Mouse (Mus musculus) kidney, adult 2 months (tissue): Measurements from ENCODE around the gene Klhdc4. TPM values are rescaled to one million over a fixed set of nuclear protein-coding genes. Genes with fewer than 3 reads are reported as not detected.

Experiments used
- DNase-seq: peaks from one replicate; pipeline ENCODE4 v3.0.0; 2021
- H3K27ac ChIP-seq: fragments of 200-500 bp; 2 replicates; pipeline ENCODE4 v1.5.1; 2012; ENCODE audit warnings: low read depth, low read length, control low read depth, inconsistent platforms; ENCODE audit not compliant: insufficient read depth
- H3K27me3 ChIP-seq: fragments of 200-500 bp; replicated peaks from 2 replicates; pipeline ENCODE4 v1.6.1; 2012; ENCODE audit warnings: mild to moderate bottlenecking, moderate library complexity, low read length, inconsistent platforms; ENCODE audit not compliant: control insufficient read depth, insufficient read depth
- H3K36me3 ChIP-seq: fragments of 200-500 bp; 2 replicates; pipeline ENCODE4 v1.6.1; 2012; ENCODE audit warnings: mild to moderate bottlenecking, moderate library complexity, low read length, inconsistent platforms; ENCODE audit not compliant: control insufficient read depth, insufficient read depth
- H3K4me1 ChIP-seq: fragments of 200-500 bp; 2 replicates; pipeline ENCODE4 v1.6.1; 2011; ENCODE audit warnings: low read length; ENCODE audit not compliant: control insufficient read depth, insufficient read depth
- H3K4me3 ChIP-seq: fragments of 200-500 bp; 2 replicates; pipeline ENCODE4 v1.5.1; 2011; ENCODE audit warnings: mild to moderate bottlenecking, low read depth, low read length, control low read depth; ENCODE audit not compliant: insufficient read depth
- CTCF ChIP-seq: fragments of 200-500 bp; conservative IDR thresholded peaks from 2 replicates; pipeline ENCODE4 v1.5.1; 2011; ENCODE audit warnings: low read depth, mild to moderate bottlenecking, control low read depth, low read length, moderate library complexity, mixed read lengths; ENCODE audit not compliant: insufficient read depth, insufficient read length
- POLR2A ChIP-seq: fragments of 200-500 bp; IDR thresholded peaks from one replicate; pipeline ENCODE4 v1.6.1; 2011; ENCODE audit warnings: low read depth, low read length, control low read depth
- WGBS: fragments of 180-500 bp; shearing (Covaris S2); methylation state at CpG from one replicate; pipeline ENCODE4 v1.1.7; 2018; 5-methylcytosine and 5-hydroxymethylcytosine counted together
- polyA plus RNA-seq: library from polyadenylated mRNA; depleted of rRNA; stranded (reverse); fragments of >200 nt; gene quantifications from 2 replicates; pipeline ENCODE4 v1.2.3, GENCODE M21; 2012

Gene Klhdc4
- polyA plus RNA-seq, 1 experiment, result 16.4 TPM

GRCm38 (mm10) chr8:121870190-121870589 is 40.8 kb upstream of the Klhdc4 start:
- no peaks in the 10 kb centered on the region for H3K4me1 ChIP-seq
- WGBS, result 81% methylated on average over 2 of the region's 2 CpGs
- TF ChIP-seq CTCF, result no peak
- no peak for TF ChIP-seq POLR2A
- no peak for DNase-seq
- no peaks in the 10 kb centered on the region for H3K27me3 ChIP-seq
- no peak overlapping the region for H3K4me3 ChIP-seq
- H3K27ac ChIP-seq, result no peak overlapping the region
- H3K36me3 ChIP-seq, result no peaks in the 10 kb centered on the region

GRCm38 (mm10) chr8:121868896-121869295 is 39.5 kb upstream of the Klhdc4 start:
- no peaks in the 10 kb centered on the region for H3K4me1 ChIP-seq
- DNase-seq, result no peak
- TF ChIP-seq POLR2A, result no peak
- TF ChIP-seq CTCF, result no peak
- no peak overlapping the region for H3K4me3 ChIP-seq
- H3K36me3 ChIP-seq, result no peaks in the 10 kb centered on the region
- H3K27ac ChIP-seq, result no peak overlapping the region
- 87% methylated on average over 7 of the region's 7 CpGs for WGBS
- no peaks in the 10 kb centered on the region for H3K27me3 ChIP-seq

- H3K4me1 ChIP-seq, result no peaks in the 10 kb centered on the region
- TF ChIP-seq CTCF (no peak), POLR2A (no peak)
- no peaks in the 10 kb centered on the region for H3K36me3 ChIP-seq
- no peak for DNase-seq
- WGBS, result 89% methylated on average over 5 of the region's 5 CpGs
- H3K27ac ChIP-seq, result no peak overlapping the region
- no peak overlapping the region for H3K4me3 ChIP-seq
- no peaks in the 10 kb centered on the region for H3K27me3 ChIP-seq
Measured at GRCm38 (mm10) chr8:121868196-121868595, 38.8 kb upstream of the Klhdc4 start.

- Histone ChIP-seq H3K27ac (no peak overlapping the region), H3K36me3 (no peaks in the 10 kb centered on the region), H3K4me1 (no peaks in the 10 kb centered on the region), H3K4me3 (no peak overlapping the region), H3K27me3 (no peaks in the 10 kb centered on the region)
- 75% methylated on average over 8 of the region's 8 CpGs for WGBS
- no peak for DNase-seq
- no peak for TF ChIP-seq POLR2A
- no peak for TF ChIP-seq CTCF
Measured at GRCm38 (mm10) chr8:121865356-121865755, 36.0 kb upstream of the Klhdc4 start.

- WGBS, result 61% methylated on average over 12 of the region's 12 CpGs
- H3K27me3 ChIP-seq, result no peaks in the 10 kb centered on the region
- TF ChIP-seq CTCF (no peak), POLR2A (no peak)
- DNase-seq, result no peak
- no peaks in the 10 kb centered on the region for H3K36me3 ChIP-seq
- H3K27ac ChIP-seq, result no peak overlapping the region
- no peaks in the 10 kb centered on the region for H3K4me1 ChIP-seq
- H3K4me3 ChIP-seq, result no peak overlapping the region
Measured at GRCm38 (mm10) chr8:121861806-121862548, 32.6 kb upstream of the Klhdc4 start.

- Histone ChIP-seq H3K4me3 (no peak overlapping the region), H3K27me3 (no peaks in the 10 kb centered on the region), H3K36me3 (no peaks in the 10 kb centered on the region), H3K4me1 (no peaks in the 10 kb centered on the region), H3K27ac (no peak overlapping the region)
- WGBS, result 41% methylated on average over 6 of the region's 6 CpGs
- DNase-seq, result no peak
- TF ChIP-seq POLR2A, result no peak
- no peak for TF ChIP-seq CTCF
Measured at GRCm38 (mm10) chr8:121861276-121861675, 31.9 kb upstream of the Klhdc4 start.

GRCm38 (mm10) chr8:121857747-121858146 is 28.4 kb upstream of the Klhdc4 start:
- Histone ChIP-seq H3K27me3 (no peaks in the 10 kb centered on the region), H3K27ac (no peak overlapping the region), H3K4me3 (no peak overlapping the region), H3K36me3 (no peaks in the 10 kb centered on the region), H3K4me1 (no peaks in the 10 kb centered on the region)
- 67% methylated on average over 2 of the region's 2 CpGs for WGBS
- TF ChIP-seq POLR2A, result no peak
- no peak for TF ChIP-seq CTCF
- no peak for DNase-seq
